Mouse (Mus musculus) intestine, embryonic 14.5 days (tissue): ENCODE measurements at regions not wholly inside any gene's neighbourhood (a gene's known extent, or its start where the extent isn't known, plus 50 kb on each side); places are given as distances from the start of the nearest gene placed in this dataset.

Experiments used
- ATAC-seq: fragments of 200-750 bp; cut with Nextera tagmentation; replicated peaks from 2 replicates; pipeline ENCODE4 v1.8.0; 2017; ENCODE audit warnings: low read depth, moderate number of reproducible peaks, moderate TSS enrichment, moderate library complexity; ENCODE audit not compliant: low FRiP score, low TSS enrichment
- DNase-seq: peaks from one replicate; pipeline ENCODE4 v3.0.0-alpha.2; 2018; ENCODE audit warnings: low spot score
- H3K27ac ChIP-seq: fragments of 300-500 bp; sonication (generic); 2 replicates; pipeline ENCODE4 v1.5.1; 2014; ENCODE audit warnings: low read depth, mild to moderate bottlenecking, control low read depth
- H3K27me3 ChIP-seq: fragments of 300-500 bp; sonication (generic); replicated peaks from 2 replicates; pipeline ENCODE4 v1.6.1; 2014; ENCODE audit warnings: low read length, control low read depth; ENCODE audit not compliant: control insufficient read depth, insufficient read depth
- H3K36me3 ChIP-seq: fragments of 300-500 bp; sonication (generic); 2 replicates; pipeline ENCODE4 v1.6.1; 2014; ENCODE audit warnings: low read length, control low read depth; ENCODE audit not compliant: control insufficient read depth, insufficient read depth
- H3K4me1 ChIP-seq: fragments of 300-500 bp; sonication (generic); replicated peaks from 2 replicates; pipeline ENCODE4 v1.6.1; 2014; ENCODE audit warnings: low read length, control low read depth, mixed read lengths; ENCODE audit not compliant: control insufficient read depth, insufficient read depth
- H3K4me2 ChIP-seq: fragments of 300-500 bp; sonication (generic); 2 replicates; pipeline ENCODE4 v1.6.1; 2014; ENCODE audit warnings: low read length
- H3K4me3 ChIP-seq: fragments of 300-500 bp; sonication (generic); 2 replicates; pipeline ENCODE4 v1.5.1; 2014; ENCODE audit warnings: low read depth, low read length, control low read depth, mixed read lengths
- H3K9ac ChIP-seq: fragments of 300-500 bp; sonication (generic); 2 replicates; pipeline ENCODE4 v1.6.1; 2014; ENCODE audit warnings: mild to moderate bottlenecking, low read length
- H3K9me3 ChIP-seq: fragments of 300-500 bp; sonication (generic); 2 replicates; pipeline ENCODE4 v1.6.1; 2016; ENCODE audit warnings: low read length, control low read depth; ENCODE audit not compliant: control insufficient read depth
- WGBS: fragments of 180-500 bp; shearing (Covaris S2); extraction: QIAGEN DNeasy Blood & Tissue Kit; methylation state at CpG from one replicate; pipeline ENCODE4 v1.1.7; 2014; 5-methylcytosine and 5-hydroxymethylcytosine counted together

GRCm38 (mm10) chr4:23713781-23714415 lies 782.4 kb upstream of the Mms22l start:
- Histone ChIP-seq H3K9ac (no peak overlapping the region), H3K4me2 (no peak overlapping the region)
- WGBS: 56% methylated on average over 8 of the region's 8 CpGs

DNA sequence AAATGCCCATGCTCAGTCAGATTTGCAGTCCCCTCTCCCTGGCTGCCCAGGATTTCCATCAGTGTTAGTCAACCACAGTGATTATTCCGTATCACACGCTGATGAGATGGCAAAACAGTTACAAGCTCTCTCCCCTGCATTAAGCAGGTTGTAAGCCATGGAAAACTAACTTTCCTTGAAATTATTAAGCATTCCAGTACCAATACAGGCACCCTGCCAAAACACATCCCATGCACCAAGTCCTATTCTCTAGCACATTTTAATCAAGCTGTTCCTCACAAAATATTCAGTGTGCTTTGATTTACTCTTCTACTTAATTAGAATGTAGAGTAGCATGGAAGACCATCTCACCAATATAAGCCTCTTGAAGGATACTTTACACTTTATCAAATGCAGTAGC lies 768.4 kb upstream of the Mms22l start:
- H3K27me3 ChIP-seq: no peaks in the 10 kb centered on the region
- H3K4me2 ChIP-seq: no peak overlapping the region
- DNase-seq: no peak
- H3K4me1 ChIP-seq: no peaks in the 10 kb centered on the region
- H3K9ac ChIP-seq: no peak overlapping the region
- WGBS: 74% methylated on average over 2 of the region's 2 CpGs
- ATAC-seq: no peak
- no peak overlapping the region for H3K27ac ChIP-seq
- no peaks in the 10 kb centered on the region for H3K36me3 ChIP-seq
- H3K9me3 ChIP-seq: no peaks in the 10 kb centered on the region
- no peak overlapping the region for H3K4me3 ChIP-seq

More at GRCm38 (mm10) chr4:23713781-23714415, 782.4 kb upstream of the Mms22l start:
- no peaks in the 10 kb centered on the region for H3K27me3 ChIP-seq
- no peak overlapping the region for H3K27ac ChIP-seq
- DNase-seq (no peak), ATAC-seq (no peak)
- no peaks in the 10 kb centered on the region for H3K9me3 ChIP-seq
- no peak overlapping the region for H3K4me3 ChIP-seq
- H3K36me3 ChIP-seq: no peaks in the 10 kb centered on the region
- no peaks in the 10 kb centered on the region for H3K4me1 ChIP-seq

DNA sequence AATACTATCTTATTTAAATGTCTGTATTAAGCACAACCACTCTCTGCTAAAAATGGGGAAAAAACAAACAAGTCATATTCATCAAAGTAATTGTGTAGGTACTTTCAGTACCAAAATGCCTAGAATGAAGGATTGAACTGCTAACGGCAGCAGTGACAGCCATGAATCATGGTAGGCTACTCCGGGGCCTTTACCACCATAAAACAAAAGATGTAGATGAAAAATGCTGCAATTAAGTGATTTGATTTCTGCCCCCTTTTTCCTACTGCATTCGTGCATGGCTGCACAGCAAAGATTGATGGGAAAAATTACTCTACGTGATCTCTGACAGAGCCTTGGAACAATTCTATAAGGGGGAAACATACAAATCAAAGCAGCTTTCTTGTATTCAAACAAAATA lies 763.8 kb upstream of the Mms22l start:
- 65% methylated on average over 4 of the region's 4 CpGs for WGBS
- Histone ChIP-seq H3K4me1 (no peaks in the 10 kb centered on the region), H3K9me3 (no peaks in the 10 kb centered on the region), H3K27ac (no peak overlapping the region), H3K9ac (no peak overlapping the region), H3K36me3 (no peaks in the 10 kb centered on the region), H3K27me3 (no peaks in the 10 kb centered on the region), H3K4me3 (no peak overlapping the region), H3K4me2 (no peak overlapping the region)
- no peak for DNase-seq
- no peak for ATAC-seq

GRCm38 (mm10) chr4:23744079-23744478 lies 752.2 kb upstream of the Mms22l start:
- 72% methylated on average over 7 of the region's 7 CpGs for WGBS
- H3K4me1 ChIP-seq: no peaks in the 10 kb centered on the region
- no peaks in the 10 kb centered on the region for H3K9me3 ChIP-seq
- DNase-seq (no peak), ATAC-seq (no peak)
- no peak overlapping the region for H3K4me3 ChIP-seq
- H3K27me3 ChIP-seq: no peaks in the 10 kb centered on the region
- H3K27ac ChIP-seq: no peak overlapping the region
- no peaks in the 10 kb centered on the region for H3K36me3 ChIP-seq
- H3K9ac ChIP-seq: no peak overlapping the region
- no peak overlapping the region for H3K4me2 ChIP-seq

DNA sequence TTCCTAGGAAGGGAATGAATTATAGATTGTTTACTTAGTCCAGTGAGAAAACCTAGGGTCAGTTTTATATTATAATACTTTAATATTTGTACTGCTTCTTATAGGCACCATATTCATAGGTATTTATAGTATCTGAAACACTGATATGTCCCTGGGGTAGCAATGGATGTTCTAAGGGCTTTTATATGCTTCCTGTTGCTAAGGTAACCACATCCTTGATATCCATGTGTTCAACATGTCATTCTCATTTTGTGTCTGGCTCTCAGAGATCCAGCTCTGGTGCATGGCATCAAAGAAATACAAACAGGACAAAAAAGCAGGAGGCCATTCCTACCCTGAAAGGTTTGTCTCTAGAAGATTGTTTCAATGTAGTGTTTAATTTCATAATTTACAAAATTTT lies 738.2 kb upstream of the Mms22l start:
- H3K27ac ChIP-seq: no peak overlapping the region
- no peak overlapping the region for H3K9ac ChIP-seq
- H3K36me3 ChIP-seq: no peaks in the 10 kb centered on the region
- H3K4me3 ChIP-seq: no peak overlapping the region
- ATAC-seq (no peak), DNase-seq (no peak)
- no peaks in the 10 kb centered on the region for H3K27me3 ChIP-seq
- no peak overlapping the region for H3K4me2 ChIP-seq
- no peaks in the 10 kb centered on the region for H3K4me1 ChIP-seq
- H3K9me3 ChIP-seq: no peaks in the 10 kb centered on the region

DNA sequence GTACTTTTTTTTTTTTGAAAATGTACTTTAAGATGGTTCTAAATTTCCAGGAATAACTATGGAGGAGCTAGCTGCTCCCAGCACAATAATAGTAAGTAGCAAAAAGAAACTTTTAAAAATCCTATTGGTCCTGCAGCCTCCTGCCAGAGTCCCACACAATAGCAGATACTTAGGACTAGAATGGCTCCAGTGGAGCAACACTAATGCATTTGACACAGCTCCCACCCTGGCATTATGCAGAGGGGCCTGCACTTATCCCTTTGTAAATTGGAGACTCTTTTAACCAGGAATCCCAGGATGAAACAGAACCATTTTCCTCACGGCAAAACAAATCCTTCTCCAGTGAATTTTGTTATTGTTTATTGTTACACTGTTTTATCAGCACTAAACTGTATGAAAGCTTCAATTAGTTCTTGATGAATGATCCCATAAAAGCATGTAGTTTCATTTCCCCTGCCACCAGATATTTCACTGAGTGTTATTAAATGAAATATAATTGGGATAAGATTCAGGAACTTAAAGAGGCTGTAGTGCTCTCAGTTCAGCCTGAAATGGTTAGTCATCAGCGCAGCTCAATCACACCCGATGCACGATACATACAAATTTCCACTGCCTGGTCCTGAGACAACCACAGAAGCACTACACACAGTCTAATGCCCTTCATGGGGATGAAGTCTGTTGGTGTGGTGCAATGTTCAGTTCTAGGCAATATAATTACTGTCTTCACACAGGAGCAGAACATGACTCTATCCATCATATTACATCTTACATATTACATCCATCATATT lies 708.6 kb upstream of the Mms22l start:
- no peak overlapping the region for H3K4me3 ChIP-seq
- no peak for DNase-seq
- no peak overlapping the region for H3K4me2 ChIP-seq
- no peaks in the 10 kb centered on the region for H3K27me3 ChIP-seq
- H3K36me3 ChIP-seq: no peaks in the 10 kb centered on the region
- H3K9ac ChIP-seq: no peak overlapping the region
- H3K9me3 ChIP-seq: no peaks in the 10 kb centered on the region
- H3K27ac ChIP-seq: no peak overlapping the region
- ATAC-seq: no peak
- WGBS: 79% methylated on average over 4 of the region's 4 CpGs
- H3K4me1 ChIP-seq: no peaks in the 10 kb centered on the region

DNA sequence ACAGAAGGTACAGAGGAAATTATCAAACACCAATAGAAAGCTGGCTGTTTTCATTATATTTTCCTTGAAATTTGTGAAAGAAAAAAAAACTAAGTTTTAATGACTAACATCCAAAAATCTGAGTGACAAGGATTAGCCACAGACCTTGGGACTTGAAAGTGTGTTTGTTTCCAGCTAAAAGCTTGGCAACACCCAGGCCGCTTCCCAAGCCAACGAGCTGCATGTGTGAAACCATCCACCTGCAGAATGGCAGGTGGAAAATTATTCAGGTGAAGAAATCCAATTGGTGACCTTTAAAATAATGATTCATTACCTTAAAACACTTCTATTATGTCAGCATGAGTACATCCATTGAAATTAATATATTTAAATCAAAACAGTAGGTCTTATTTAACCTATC lies 672.7 kb upstream of the Mms22l start:
- Histone ChIP-seq H3K36me3 (no peaks in the 10 kb centered on the region), H3K4me2 (no peak overlapping the region), H3K27ac (no peak overlapping the region), H3K4me3 (no peak overlapping the region), H3K27me3 (no peaks in the 10 kb centered on the region), H3K9ac (no peak overlapping the region), H3K9me3 (no peaks in the 10 kb centered on the region), H3K4me1 (no peaks in the 10 kb centered on the region)
- DNase-seq (no peak), ATAC-seq (no peak)
- 87% methylated on average over 2 of the region's 2 CpGs for WGBS

DNA sequence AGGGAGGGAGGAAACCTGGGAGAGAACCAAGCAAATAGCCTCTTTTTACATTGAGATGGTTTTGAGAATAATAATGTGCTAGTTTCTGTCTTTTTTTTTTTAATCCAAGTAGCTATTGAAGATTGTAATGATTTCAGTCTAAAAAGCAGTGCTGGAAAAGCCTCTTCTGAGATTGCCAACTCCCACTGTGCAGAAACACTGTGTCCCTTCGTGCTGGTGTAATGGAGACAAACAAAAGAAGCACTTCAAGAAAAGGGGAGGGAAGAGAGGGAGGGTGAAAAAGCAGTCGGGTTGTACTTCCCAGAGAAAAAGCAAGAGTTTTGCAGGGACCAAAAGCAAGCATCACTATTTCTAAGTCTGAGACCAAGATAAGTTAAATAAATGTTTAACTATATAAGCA lies 669.4 kb upstream of the Mms22l start:
- no peak for DNase-seq
- 2% methylated on average over 2 of the region's 2 CpGs for WGBS
- no peak for ATAC-seq
- Histone ChIP-seq H3K4me1 (no peaks in the 10 kb centered on the region), H3K9me3 (no peaks in the 10 kb centered on the region), H3K4me3 (no peak overlapping the region), H3K27ac (no peak overlapping the region), H3K27me3 (no peaks in the 10 kb centered on the region), H3K4me2 (no peak overlapping the region), H3K36me3 (no peaks in the 10 kb centered on the region), H3K9ac (no peak overlapping the region)
